Mouse (Mus musculus) heart, postnatal 0 days (tissue): Measurements from ENCODE around the gene Nsl1. TPM values are rescaled to one million over a fixed set of nuclear protein-coding genes. Genes with fewer than 3 reads are reported as not detected.
"Not testable (repeated sequence)": the region's sequence is repeated elsewhere in the genome, so short reads cannot be mapped to it uniquely, and the experiment has no call there.

ENCODE experiments used
- ATAC-seq: fragments of 200-750 bp; cut with Nextera tagmentation; 2 replicates; pipeline ENCODE4 v1.8.0; 2017; ENCODE audit warnings: low read depth, moderate number of reproducible peaks, moderate library complexity; ENCODE audit not compliant: insufficient read depth
- DNase-seq: peaks from one replicate; pipeline ENCODE4 v3.0.0-alpha.2; 2016; ENCODE audit warnings: low spot score
- H3K27ac ChIP-seq: fragments of 300-500 bp; sonication (generic); 2 replicates; pipeline ENCODE4 v1.5.1; 2014; ENCODE audit warnings: low read depth, mild to moderate bottlenecking
- H3K27me3 ChIP-seq: fragments of 300-500 bp; sonication (generic); 2 replicates; pipeline ENCODE4 v1.6.1; 2014; ENCODE audit warnings: low read length, mixed read lengths; ENCODE audit not compliant: control insufficient read depth, insufficient read depth
- H3K36me3 ChIP-seq: fragments of 300-500 bp; sonication (generic); replicated peaks from 2 replicates; pipeline ENCODE4 v1.6.1; 2014; ENCODE audit warnings: low read length, mixed read lengths; ENCODE audit not compliant: control insufficient read depth, insufficient read depth
- H3K4me1 ChIP-seq: fragments of 300-500 bp; sonication (generic); 2 replicates; pipeline ENCODE4 v1.6.1; 2014; ENCODE audit warnings: antibody characterized with exemption; ENCODE audit not compliant: control insufficient read depth, insufficient read depth
- H3K4me2 ChIP-seq: fragments of 300-500 bp; sonication (generic); 2 replicates; pipeline ENCODE4 v1.6.1; 2014; ENCODE audit warnings: low read depth, mild to moderate bottlenecking, low read length, moderate library complexity
- H3K4me3 ChIP-seq: fragments of 300-500 bp; sonication (generic); 2 replicates; pipeline ENCODE4 v1.5.1; 2014; ENCODE audit warnings: low read depth, low read length
- H3K9ac ChIP-seq: fragments of 300-500 bp; sonication (generic); replicated peaks from 2 replicates; pipeline ENCODE4 v1.6.1; 2014; ENCODE audit warnings: low read depth, low read length, mixed read lengths
- H3K9me3 ChIP-seq: fragments of 300-500 bp; sonication (generic); replicated peaks from 2 replicates; pipeline ENCODE4 v1.6.1; 2016; ENCODE audit warnings: low read length; ENCODE audit not compliant: control insufficient read depth
- CTCF ChIP-seq: IDR thresholded peaks from 2 replicates; pipeline ENCODE4 v1.5.1; 2016; ENCODE audit warnings: antibody characterized with exemption, control low read depth, low read depth
- EP300 ChIP-seq: IDR thresholded peaks from 2 replicates; pipeline ENCODE4 v1.6.1; 2016; ENCODE audit warnings: antibody characterized with exemption, low read depth
- WGBS: fragments of 180-500 bp; shearing (Covaris S2); extraction: QIAGEN DNeasy Blood & Tissue Kit; methylation state at CpG from one replicate; pipeline ENCODE4 v1.1.7; 2014; 5-methylcytosine and 5-hydroxymethylcytosine counted together
- polyA plus RNA-seq: library from polyadenylated mRNA; unstranded; fragments of >200 nt; fragmentation: Nextera tagmentation; extraction: Ambion mirVana; gene quantifications from 2 replicates; pipeline ENCODE4 v1.2.1, GENCODE M21; 2015
- total RNA-seq: library from RNA; depleted of rRNA; stranded (reverse); fragments of >200 nt; gene quantifications from 2 replicates; pipeline ENCODE4 v1.2.3, GENCODE M21; 2014; ENCODE audit warnings: low replicate concordance

Nsl1 gene
- total and polyA plus RNA-seq, 2 experiments from 2014 or later: 3.0 to 3.5 TPM

GRCm38 (mm10) chr1:191023140-191023539 is 39.7 kb upstream of the Nsl1 start:
- Histone ChIP-seq H3K4me3 (no peak overlapping the region), H3K4me1 (peaks cover 18% of the 10 kb centered on the region; the same call in 1 of the 2 replicates), H3K4me2 (no peak overlapping the region), H3K9ac (no peak overlapping the region), H3K36me3 (peaks cover 17% of the 10 kb centered on the region), H3K9me3 (no peaks in the 10 kb centered on the region), H3K27ac (no peak overlapping the region), H3K27me3 (no peaks in the 10 kb centered on the region)
- 79% methylated on average over 2 of the region's 2 CpGs for WGBS
- no peak for TF ChIP-seq CTCF
- TF ChIP-seq EP300: no peak
- ATAC-seq (no peak), DNase-seq (no peak)

GRCm38 (mm10) chr1:191023806-191024205 is 39.0 kb upstream of the Nsl1 start:
- not testable (repeated sequence) for H3K27me3 ChIP-seq, H3K9ac ChIP-seq, H3K4me2 ChIP-seq, DNase-seq, H3K9me3 ChIP-seq, ATAC-seq, H3K27ac ChIP-seq, H3K4me3 ChIP-seq
- WGBS: 91% methylated on average over 5 of the region's 6 CpGs
- Histone ChIP-seq H3K4me1 (peaks cover 18% of the 10 kb centered on the region; the same call in 1 of the 2 replicates), H3K36me3 (peaks cover 17% of the 10 kb centered on the region)

GRCm38 (mm10) chr1:191025016-191026012 is 37.5 kb upstream of the Nsl1 start:
- peak overlapping the region; percentile 79 for H3K9ac ChIP-seq
- DNase-seq: peak; percentile 24
- WGBS: 2% methylated on average over 68 of the region's 69 CpGs
- no peaks in the 10 kb centered on the region for H3K9me3 ChIP-seq
- H3K27me3 ChIP-seq: no peaks in the 10 kb centered on the region
- ATAC-seq: peak; percentile 13
- H3K27ac ChIP-seq: peak overlapping the region; percentile 84
- H3K4me2 ChIP-seq: peak overlapping the region; percentile 93
- H3K36me3 ChIP-seq: peaks cover 13% of the 10 kb centered on the region
- peak overlapping the region; percentile 74 for H3K4me3 ChIP-seq
- peaks cover 18% of the 10 kb centered on the region; the same call in 1 of the 2 replicates for H3K4me1 ChIP-seq
- no peak for TF ChIP-seq CTCF
- no peak for TF ChIP-seq EP300

- peak; percentile 99 for DNase-seq
- Histone ChIP-seq H3K9me3 (no peaks in the 10 kb centered on the region), H3K4me2 (peak within 1 kb of the TSS; percentile 93), H3K27ac (peak within 1 kb of the TSS; percentile 84), H3K36me3 (peaks cover 6% of the 10 kb centered on the region; the same call in 1 of the 2 replicates), H3K27me3 (no peaks in the 10 kb centered on the region), H3K4me3 (peak within 1 kb of the TSS; percentile 74), H3K9ac (peak within 1 kb of the TSS; percentile 79), H3K4me1 (peaks cover 18% of the 10 kb centered on the region; the same call in 1 of the 2 replicates)
- WGBS: under 1% methylated on average over 48 of the region's 50 CpGs
- ATAC-seq: peak; percentile 100
- peak; percentile 41 for TF ChIP-seq CTCF
- no peak for TF ChIP-seq EP300
These were observed 36.6 kb upstream of the Nsl1 start, which contains the start of gene Flvcr1 for GRCm38 (mm10) chr1:191026021-191026713. TSS of gene Flvcr1 (minus strand) at chr1:191026158.

GRCm38 (mm10) chr1:191030182-191030581 is 32.6 kb upstream of the Nsl1 start:
- 61% methylated on average over 10 of the region's 10 CpGs for WGBS
- ATAC-seq: no peak
- Histone ChIP-seq H3K4me3 (no peak overlapping the region), H3K27ac (no peak overlapping the region), H3K27me3 (no peaks in the 10 kb centered on the region), H3K9ac (no peak overlapping the region), H3K4me2 (no peak overlapping the region), H3K36me3 (no peaks in the 10 kb centered on the region), H3K9me3 (no peaks in the 10 kb centered on the region), H3K4me1 (peaks cover 9% of the 10 kb centered on the region; the same call in 1 of the 2 replicates)
- TF ChIP-seq EP300: no peak
- no peak for TF ChIP-seq CTCF
- DNase-seq: no peak

- H3K4me2 ChIP-seq, H3K4me3 ChIP-seq, H3K36me3 ChIP-seq, DNase-seq, ATAC-seq, H3K9me3 ChIP-seq, H3K27ac ChIP-seq, H3K27me3 ChIP-seq, H3K9ac ChIP-seq, H3K4me1 ChIP-seq: not testable (repeated sequence)
- 57% methylated on average over 6 of the region's 6 CpGs for WGBS
These were observed 31.8 kb upstream of the Nsl1 start for GRCm38 (mm10) chr1:191030922-191031425.
